Comparison of ENCODE assay signal across 30 mouse cellular contexts in genomic region chr6:80181916-80182315, GRCm38 (mm10).
"Had no signal": no experiment of that assay in that cellular context is flagged by ENCODE, and none has a peak within 500 bp of the region (broad histone marks: within the 10 kb centered on the region; RNA-seq: fewer than 3 reads in every experiment).

No protein-coding gene starts in this region.

- H3K9ac ChIP-seq: limb, embryonic 12.5 days; limb, embryonic 13.5 days; limb, embryonic 15.5 days; liver, embryonic 12.5 days; liver, embryonic 13.5 days; liver, embryonic 14.5 days; liver, embryonic 15.5 days; liver, postnatal 0 days; lung, embryonic 14.5 days; lung, embryonic 15.5 days; midbrain, embryonic 12.5 days; midbrain, embryonic 13.5 days; midbrain, embryonic 15.5 days; neural tube, embryonic 12.5 days had no signal

- H3K4me3 ChIP-seq: limb, embryonic 10.5 days; limb, embryonic 12.5 days; limb, embryonic 13.5 days; limb, embryonic 15.5 days; liver, embryonic 12.5 days; liver, embryonic 13.5 days; liver, embryonic 15.5 days; lung, embryonic 15.5 days; megakaryocyte, embryonic 14.5 days; midbrain, embryonic 10.5 days; midbrain, embryonic 12.5 days; midbrain, embryonic 13.5 days; midbrain, embryonic 15.5 days; myocyte; neural tube, embryonic 12.5 days had no signal

- H3K4me2 ChIP-seq: limb, embryonic 12.5 days; limb, embryonic 13.5 days; limb, embryonic 15.5 days; liver, embryonic 11.5 days; liver, embryonic 12.5 days; liver, embryonic 13.5 days; liver, embryonic 15.5 days; lung, embryonic 14.5 days; lung, embryonic 15.5 days; midbrain, embryonic 11.5 days; midbrain, embryonic 12.5 days; midbrain, embryonic 13.5 days; midbrain, embryonic 15.5 days; neural tube, embryonic 12.5 days had no signal

- H3K27ac ChIP-seq: limb, embryonic 10.5 days; limb, embryonic 12.5 days; limb, embryonic 13.5 days; limb, embryonic 15.5 days; liver, embryonic 12.5 days; liver, embryonic 13.5 days; liver, embryonic 14.5 days; liver, embryonic 15.5 days; lung, embryonic 15.5 days; macrophage; midbrain, embryonic 10.5 days; midbrain, embryonic 12.5 days; midbrain, embryonic 13.5 days; midbrain, embryonic 15.5 days; neural tube, embryonic 12.5 days had no signal

- H3K36me3 ChIP-seq: limb, embryonic 10.5 days; limb, embryonic 12.5 days; limb, embryonic 13.5 days; limb, embryonic 15.5 days; liver, embryonic 12.5 days; liver, embryonic 13.5 days; liver, embryonic 15.5 days; lung, embryonic 15.5 days; midbrain, embryonic 10.5 days; midbrain, embryonic 12.5 days; midbrain, embryonic 13.5 days; midbrain, embryonic 15.5 days; neural tube, embryonic 12.5 days had no signal

- DNase-seq: left cerebral cortex, postnatal 4 days; liver; liver, embryonic 13.5 days; liver, postnatal 0 days; lung, adult 18-20 months; lung, adult 2 months; lung, embryonic 14.5 days; lung, postnatal 10 days; lung, postnatal 14 days; lung, postnatal 36 days; lung, postnatal 4 days had no signal

- H3K4me1 ChIP-seq: limb, embryonic 10.5 days; limb, embryonic 12.5 days; limb, embryonic 13.5 days; limb, embryonic 15.5 days; liver, embryonic 12.5 days; liver, embryonic 13.5 days; liver, embryonic 15.5 days; lung, embryonic 15.5 days; megakaryocyte, embryonic 14.5 days; midbrain, embryonic 15.5 days; neural tube, embryonic 12.5 days had no signal

- H3K27me3 ChIP-seq: limb, embryonic 12.5 days; limb, embryonic 13.5 days; limb, embryonic 15.5 days; liver, embryonic 12.5 days; liver, embryonic 13.5 days; liver, embryonic 15.5 days; lung, embryonic 15.5 days; megakaryocyte, embryonic 14.5 days; midbrain, embryonic 12.5 days; midbrain, embryonic 13.5 days; midbrain, embryonic 15.5 days; neural tube, embryonic 12.5 days had no signal

- ATAC-seq: liver, embryonic 12.5 days; liver, postnatal 0 days; lung, postnatal 0 days; midbrain, embryonic 15.5 days had no signal

- H3K9me3 ChIP-seq: limb, embryonic 10.5 days; limb, embryonic 12.5 days; limb, embryonic 13.5 days; limb, embryonic 15.5 days; liver, embryonic 12.5 days; liver, embryonic 13.5 days; liver, embryonic 15.5 days; lung, embryonic 15.5 days; megakaryocyte, embryonic 14.5 days; midbrain, embryonic 10.5 days; midbrain, embryonic 12.5 days; midbrain, embryonic 13.5 days; midbrain, embryonic 15.5 days; neural tube, embryonic 12.5 days had no signal
